Mouse (Mus musculus) gastrocnemius, adult 18-20 months (tissue): ENCODE data around the gene Olfr348. TPM values are rescaled to one million over a fixed set of nuclear protein-coding genes. Genes with fewer than 3 reads are reported as not detected.

ENCODE experiments used
- DNase-seq: peaks from one replicate; pipeline ENCODE4 v3.0.0; 2021; ENCODE audit warnings: low spot score
- long read RNA-seq, 2 experiments: library from polyadenylated mRNA; stranded (forward); transcript quantifications; one replicate each; pipeline ENCODE4 v2.0.0; 2021
- total RNA-seq, 2 experiments: library from RNA; stranded (reverse); gene quantifications; 2 replicates each; pipeline ENCODE4 v1.2.3; 2021

Gene Olfr348
- not detected for total RNA-seq
- long read RNA-seq, experiment 1, result 0 reads
- long read RNA-seq, experiment 2, result 0 reads

DNA sequence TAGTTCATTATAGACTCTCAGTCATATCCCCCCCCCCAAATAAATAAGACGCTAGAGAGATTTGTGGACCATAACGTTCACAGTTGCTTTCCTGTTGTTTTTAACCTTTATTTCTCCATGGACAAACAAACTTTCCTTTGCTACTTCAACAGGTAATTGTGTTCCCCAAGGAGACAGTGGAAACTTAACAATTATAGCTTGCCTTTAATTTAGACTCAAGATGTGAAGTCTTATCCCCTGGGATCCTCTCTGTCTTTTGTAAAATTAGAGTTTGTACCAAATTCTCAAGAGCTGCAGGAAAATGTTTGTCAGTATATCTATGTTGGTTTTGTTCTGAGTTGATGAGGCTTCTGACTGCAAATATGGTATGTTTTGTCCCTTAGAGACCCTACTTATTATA is at the start of gene Olfr348:
Olfr348 (plus strand) TSS at position 301 of the 400 bp plus-strand sequence.
- DNase-seq, result no peak

GRCm38 (mm10) chr2:36736226-36736625 is 47.9 kb upstream of the Olfr348 start:
- no peak for DNase-seq

DNA sequence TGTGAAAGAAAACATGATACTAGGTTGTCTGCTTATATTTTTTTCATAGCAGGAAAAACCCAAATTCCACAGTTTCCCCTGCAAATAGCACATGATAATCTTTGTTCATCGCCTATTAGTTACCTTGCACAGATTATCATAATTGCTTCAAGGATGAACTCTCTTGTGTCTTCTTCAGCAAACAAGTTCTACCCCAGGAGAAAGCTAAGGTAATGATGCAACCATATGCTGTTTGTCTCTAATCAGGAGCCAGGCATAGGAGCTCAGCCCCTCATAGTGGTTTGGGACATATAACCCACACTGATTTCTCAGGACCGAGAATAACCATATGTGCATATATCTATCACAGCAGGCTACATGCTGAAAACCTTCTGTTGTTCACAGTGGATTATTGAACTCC is 6.2 kb downstream of the Olfr348 start, which contains the start of gene Olfr50:
Olfr50 (plus strand) TSS at position 301 of the 400 bp plus-strand sequence.
- no peak for DNase-seq

- DNase-seq, result no peak
Measured at GRCm38 (mm10) chr2:36816932-36817331, 32.9 kb downstream of the Olfr348 start, which contains the start of gene Olfr3. TSS of gene Olfr3 (minus strand) at chr2:36817032.

Other genes starting within 250 kb of the Olfr348 start
- gene Olfr344, start 217.6 kb upstream of the Olfr348 start, total RNA-seq, result not detected
- not detected for gene Olfr345, start 144.2 kb upstream of the Olfr348 start, total RNA-seq
- gene Olfr346, start 98.5 kb upstream of the Olfr348 start, total RNA-seq, result not detected
- not detected for gene Olfr347, start 52.4 kb upstream of the Olfr348 start, total RNA-seq
- not detected for gene Olfr50, start 6.3 kb downstream of the Olfr348 start, total RNA-seq
- gene Olfr3, start 32.8 kb downstream of the Olfr348 start, total RNA-seq, result not detected
- gene Olfr350, start 62.0 kb downstream of the Olfr348 start, total RNA-seq, result not detected
- gene Olfr351, start 78.4 kb downstream of the Olfr348 start, total RNA-seq, result not detected
- gene Olfr352, start 84.2 kb downstream of the Olfr348 start, total RNA-seq, result not detected
- gene Olfr353, start 108.7 kb downstream of the Olfr348 start, total RNA-seq, result not detected
- not detected for gene Olfr354, start 121.4 kb downstream of the Olfr348 start, total RNA-seq
- not detected for gene Olfr355, start 144.6 kb downstream of the Olfr348 start, total RNA-seq
- not detected for gene Olfr356, start 152.8 kb downstream of the Olfr348 start, total RNA-seq
- not detected for gene Olfr357, start 209.6 kb downstream of the Olfr348 start, total RNA-seq
- gene Olfr358, start 225.1 kb downstream of the Olfr348 start, total RNA-seq, result not detected